Mouse (Mus musculus): ENCODE results near the gene Dpp8.

- no peak for TF ChIP-seq CTCF (IDR thresholded peaks at IDR 0.05; ENCODE audit: insufficient read depth, low read depth, low read length)
- TF ChIP-seq POLR2A (IDR thresholded peaks at IDR 0.05; ENCODE audit: insufficient read depth, low read depth, low read length), result no peak
These were observed 70.4 kb downstream of the Dpp8 start for GRCm38 (mm10) chr9:65102377-65103172.

Measured in olfactory bulb, adult 2 months (tissue).